Mouse (Mus musculus): Measurements from ENCODE around the gene Erf.

Erf gene

GRCm38 (mm10) chr7:25237249-25238014 lies 13.1 kb downstream of the Erf start, which contains the start of gene Gsk3a:
Gene Gsk3a (minus strand): TSS chr7:25237851.
- DNase-seq: peak; percentile 99 to 100

GRCm38 (mm10) chr7:25235526-25235925 lies 15.0 kb downstream of the Erf start:
- DNase-seq: no peak

GRCm38 (mm10) chr7:25233061-25233460 lies 17.5 kb downstream of the Erf start:
- no peak for DNase-seq

GRCm38 (mm10) chr7:25232101-25232648 lies 18.4 kb downstream of the Erf start:
- no peak for DNase-seq

GRCm38 (mm10) chr7:25230690-25231285 lies 19.8 kb downstream of the Erf start:
- DNase-seq: no peak

GRCm38 (mm10) chr7:25227523-25228300 lies 22.8 kb downstream of the Erf start:
- no peak for DNase-seq

GRCm38 (mm10) chr7:25222275-25222967 lies 28.1 kb downstream of the Erf start:
- no peak for DNase-seq

GRCm38 (mm10) chr7:25221102-25221883 lies 29.3 kb downstream of the Erf start, which contains the start of gene Zfp526:
Gene Zfp526 (plus strand): TSS chr7:25221425.
- peak; percentile 97 to 99 for DNase-seq

GRCm38 (mm10) chr7:25220457-25221101 lies 30.0 kb downstream of the Erf start, which contains the start of gene Dedd2:
Gene Dedd2 (minus strand): TSS chr7:25220615.
- peak; percentile 42 to 47 for DNase-seq

- DNase-seq: peak; percentile 96 to 98
Measured at GRCm38 (mm10) chr7:25219756-25220456, 30.7 kb downstream of the Erf start.

- no peak for DNase-seq
Measured at GRCm38 (mm10) chr7:25219416-25219750, 31.2 kb downstream of the Erf start.

- DNase-seq: peak; percentile 86 to 88
Measured at GRCm38 (mm10) chr7:25218705-25219415, 31.7 kb downstream of the Erf start.

- no peak for DNase-seq
Measured at GRCm38 (mm10) chr7:25217653-25218395, 32.7 kb downstream of the Erf start.

GRCm38 (mm10) chr7:25214172-25214571 lies 36.4 kb downstream of the Erf start:
- DNase-seq: no peak

- DNase-seq: no peak
Measured at GRCm38 (mm10) chr7:25213099-25213498, 37.5 kb downstream of the Erf start.

GRCm38 (mm10) chr7:25210482-25210881 lies 40.1 kb downstream of the Erf start:
- DNase-seq: no peak

GRCm38 (mm10) chr7:25209161-25209622 lies 41.4 kb downstream of the Erf start:
- no peak for DNase-seq

GRCm38 (mm10) chr7:25206094-25206830 lies 44.3 kb downstream of the Erf start:
- DNase-seq: peak; percentile 71 to 75
